Mouse (Mus musculus): ENCODE results near the gene Bok. TPM values are rescaled to one million over a fixed set of nuclear protein-coding genes. Genes with fewer than 3 reads are reported as not detected.
"Not testable (repeated sequence)": the region's sequence is repeated elsewhere in the genome, so short reads cannot be mapped to it uniquely, and the experiment has no call there.

Bok gene
- total and polyA plus RNA-seq, 2 experiments from 2014 or later = 95.4 to 108 TPM

- Histone ChIP-seq H3K27me3 (ENCODE audit: insufficient read depth, low read length) (no peaks in the 10 kb centered on the region), H3K4me3 (ENCODE audit: low read depth, low read length) (no peak overlapping the region), H3K9me3 (ENCODE audit: low read length) (no peaks in the 10 kb centered on the region), H3K4me1 (ENCODE audit: insufficient read depth, low read length) (no peaks in the 10 kb centered on the region), H3K36me3 (ENCODE audit: insufficient read depth, low read length) (no peaks in the 10 kb centered on the region), H3K4me2 (ENCODE audit: low read depth, low read length, poor library complexity, severe bottlenecking) (no peak overlapping the region), H3K27ac (ENCODE audit: low read depth, low read length) (no peak overlapping the region), H3K9ac (replicated peaks; ENCODE audit: low read length, poor library complexity, severe bottlenecking) (no peak overlapping the region)
- DNase-seq (ENCODE audit: low spot score) (no peak), ATAC-seq (ENCODE audit: low FRiP score) (no peak)
- WGBS = 49% methylated on average over 2 of the region's 2 CpGs
- no peak for TF ChIP-seq CTCF (IDR thresholded peaks at IDR 0.05)
Measured at GRCm38 (mm10) chr1:93654275-93654674, 31.2 kb upstream of the Bok start.

- Histone ChIP-seq H3K27ac (ENCODE audit: low read depth, low read length) (no peak overlapping the region), H3K36me3 (ENCODE audit: insufficient read depth, low read length) (no peaks in the 10 kb centered on the region), H3K9me3 (ENCODE audit: low read length) (no peaks in the 10 kb centered on the region), H3K9ac (replicated peaks; ENCODE audit: low read length, poor library complexity, severe bottlenecking) (no peak overlapping the region), H3K4me1 (ENCODE audit: insufficient read depth, low read length) (no peaks in the 10 kb centered on the region), H3K4me3 (ENCODE audit: low read depth, low read length) (no peak overlapping the region), H3K4me2 (ENCODE audit: low read depth, low read length, poor library complexity, severe bottlenecking) (no peak overlapping the region), H3K27me3 (ENCODE audit: insufficient read depth, low read length) (no peaks in the 10 kb centered on the region)
- ATAC-seq (ENCODE audit: low FRiP score) (no peak), DNase-seq (ENCODE audit: low spot score) (no peak)
- no peak for TF ChIP-seq CTCF (IDR thresholded peaks at IDR 0.05)
- 76% methylated on average over 2 of the region's 2 CpGs for WGBS
Measured at GRCm38 (mm10) chr1:93654798-93655197, 30.7 kb upstream of the Bok start.

GRCm38 (mm10) chr1:93656325-93657024 is 29.0 kb upstream of the Bok start:
- Histone ChIP-seq H3K27ac (ENCODE audit: low read depth, low read length) (no peak overlapping the region), H3K4me3 (ENCODE audit: low read depth, low read length) (no peak overlapping the region), H3K4me2 (ENCODE audit: low read depth, low read length, poor library complexity, severe bottlenecking) (no peak overlapping the region), H3K9ac (replicated peaks; ENCODE audit: low read length, poor library complexity, severe bottlenecking) (no peak overlapping the region), H3K4me1 (ENCODE audit: insufficient read depth, low read length) (no peaks in the 10 kb centered on the region), H3K36me3 (ENCODE audit: insufficient read depth, low read length) (no peaks in the 10 kb centered on the region), H3K9me3 (ENCODE audit: low read length) (no peaks in the 10 kb centered on the region), H3K27me3 (ENCODE audit: insufficient read depth, low read length) (no peaks in the 10 kb centered on the region)
- DNase-seq (ENCODE audit: low spot score) = no peak
- 79% methylated on average over 7 of the region's 7 CpGs for WGBS
- no peak for TF ChIP-seq CTCF (IDR thresholded peaks at IDR 0.05)
- ATAC-seq (ENCODE audit: low FRiP score) = no peak

- no peak overlapping the region for H3K4me2 ChIP-seq (ENCODE audit: low read depth, low read length, poor library complexity, severe bottlenecking)
Measured at GRCm38 (mm10) chr1:93657025-93657360, 28.5 kb upstream of the Bok start.

GRCm38 (mm10) chr1:93658559-93658958 is 26.9 kb upstream of the Bok start, which contains the start of gene Stk25:
Gene Stk25 (minus strand): TSS chr1:93658659.
- H3K27ac ChIP-seq (ENCODE audit: low read depth, low read length); H3K4me1 ChIP-seq (ENCODE audit: insufficient read depth, low read length); H3K27me3 ChIP-seq (ENCODE audit: insufficient read depth, low read length); ATAC-seq (ENCODE audit: low FRiP score); H3K36me3 ChIP-seq (ENCODE audit: insufficient read depth, low read length); H3K4me2 ChIP-seq (ENCODE audit: low read depth, low read length, poor library complexity, severe bottlenecking); H3K9me3 ChIP-seq (ENCODE audit: low read length); H3K9ac ChIP-seq (replicated peaks; ENCODE audit: low read length, poor library complexity, severe bottlenecking); DNase-seq (ENCODE audit: low spot score); H3K4me3 ChIP-seq (ENCODE audit: low read depth, low read length): not testable (repeated sequence)

More at GRCm38 (mm10) chr1:93657025-93657360, 28.5 kb upstream of the Bok start:
- Histone ChIP-seq H3K4me1 (ENCODE audit: insufficient read depth, low read length) (no peaks in the 10 kb centered on the region), H3K9ac (replicated peaks; ENCODE audit: low read length, poor library complexity, severe bottlenecking) (no peak overlapping the region), H3K4me3 (ENCODE audit: low read depth, low read length) (no peak overlapping the region), H3K9me3 (ENCODE audit: low read length) (no peaks in the 10 kb centered on the region), H3K27me3 (ENCODE audit: insufficient read depth, low read length) (no peaks in the 10 kb centered on the region), H3K36me3 (ENCODE audit: insufficient read depth, low read length) (no peaks in the 10 kb centered on the region), H3K27ac (ENCODE audit: low read depth, low read length) (no peak overlapping the region)
- WGBS = 71% methylated on average over 5 of the region's 5 CpGs
- DNase-seq (ENCODE audit: low spot score) = no peak
- no peak for ATAC-seq (ENCODE audit: low FRiP score)
- TF ChIP-seq CTCF (IDR thresholded peaks at IDR 0.05) = no peak

- ATAC-seq (ENCODE audit: low FRiP score) (no peak), DNase-seq (ENCODE audit: low spot score) (no peak)
- Histone ChIP-seq H3K9me3 (ENCODE audit: low read length) (no peaks in the 10 kb centered on the region), H3K9ac (replicated peaks; ENCODE audit: low read length, poor library complexity, severe bottlenecking) (no peak overlapping the region), H3K27ac (ENCODE audit: low read depth, low read length) (no peak overlapping the region), H3K36me3 (ENCODE audit: insufficient read depth, low read length) (no peaks in the 10 kb centered on the region), H3K4me1 (ENCODE audit: insufficient read depth, low read length) (no peaks in the 10 kb centered on the region), H3K27me3 (ENCODE audit: insufficient read depth, low read length) (no peaks in the 10 kb centered on the region), H3K4me2 (ENCODE audit: low read depth, low read length, poor library complexity, severe bottlenecking) (no peak overlapping the region), H3K4me3 (ENCODE audit: low read depth, low read length) (no peak overlapping the region)
- TF ChIP-seq CTCF (IDR thresholded peaks at IDR 0.05) = no peak
- WGBS = 34% methylated on average over 13 of the region's 13 CpGs
Measured at GRCm38 (mm10) chr1:93667760-93668400, 17.6 kb upstream of the Bok start.
